18 mouse cellular contexts compared by ENCODE assay signal in genomic region chr6:65153570-65153969, GRCm38 (mm10).
"Had no signal": no experiment of that assay in that cellular context is flagged by ENCODE, and none has a peak within 500 bp of the region (broad histone marks: within the 10 kb centered on the region; RNA-seq: fewer than 3 reads in every experiment).

No protein-coding gene starts in this region.

- H3K4me3 ChIP-seq: lung, embryonic 15.5 days; megakaryocyte, embryonic 14.5 days; midbrain, embryonic 13.5 days; midbrain, embryonic 15.5 days; neural tube, embryonic 12.5 days; stomach, embryonic 15.5 days had no signal

- H3K9ac ChIP-seq: liver, postnatal 0 days; lung, embryonic 15.5 days; midbrain, embryonic 13.5 days; midbrain, embryonic 15.5 days; neural tube, embryonic 12.5 days; stomach, embryonic 15.5 days had no signal

- H3K27me3 ChIP-seq: lung, embryonic 15.5 days; megakaryocyte, embryonic 14.5 days; midbrain, embryonic 13.5 days; midbrain, embryonic 15.5 days; neural tube, embryonic 12.5 days; stomach, embryonic 15.5 days had no signal

- H3K4me2 ChIP-seq: lung, embryonic 15.5 days; midbrain, embryonic 11.5 days; midbrain, embryonic 13.5 days; midbrain, embryonic 15.5 days; neural tube, embryonic 12.5 days; stomach, embryonic 15.5 days had no signal

- H3K36me3 ChIP-seq: lung, embryonic 15.5 days; midbrain, embryonic 13.5 days; midbrain, embryonic 15.5 days; neural tube, embryonic 12.5 days; stomach, embryonic 15.5 days had no signal

- ATAC-seq: liver, postnatal 0 days; lung, postnatal 0 days; midbrain, embryonic 13.5 days; midbrain, embryonic 15.5 days had no signal

- H3K4me1 ChIP-seq: lung, embryonic 15.5 days; midbrain, embryonic 13.5 days; midbrain, embryonic 15.5 days; neural tube, embryonic 12.5 days; stomach, embryonic 15.5 days had no signal

- H3K9me3 ChIP-seq: lung, embryonic 15.5 days; midbrain, embryonic 15.5 days; neural tube, embryonic 12.5 days; stomach, embryonic 15.5 days had no signal

- DNase-seq: liver, postnatal 0 days; lung, adult 2 months; lung, postnatal 14 days; lung, postnatal 36 days; right cerebral cortex, postnatal 14 days; thymus, adult 18-20 months; thymus, postnatal 14 days; thymus, postnatal 36 days had no signal

- H3K27ac ChIP-seq: lung, embryonic 15.5 days; macrophage; midbrain, embryonic 13.5 days; midbrain, embryonic 15.5 days; neural tube, embryonic 12.5 days; stomach, embryonic 15.5 days; stomach, postnatal 0 days had no signal
